Mouse (Mus musculus) gastrocnemius, adult 18-20 months (tissue): ENCODE results near the gene Pgam2. TPM values are rescaled to one million over a fixed set of nuclear protein-coding genes. Genes with fewer than 3 reads are reported as not detected.

Source experiments
- DNase-seq: peaks from one replicate; pipeline ENCODE4 v3.0.0; 2021; ENCODE audit warnings: low spot score
- long read RNA-seq, 2 experiments: library from polyadenylated mRNA; stranded (forward); transcript quantifications; one replicate each; pipeline ENCODE4 v2.0.0; 2021
- total RNA-seq, 2 experiments: library from RNA; stranded (reverse); gene quantifications; 2 replicates each; pipeline ENCODE4 v1.2.3; 2021

The Pgam2 gene
- 1,000 to 10,000 TPM; 2,496 to 2,633 TPM for total RNA-seq
- long read RNA-seq, experiment 1, transcript Pgam2-201 (3 exons, 840 nt), result major isoform, 3,807 of 4,257 reads
- long read RNA-seq, experiment 1, partial matches to known transcripts, result 430 of 4,257 reads
- long read RNA-seq, experiment 1, other reads (novel, unspliced or antisense), result 20 of 4,257 reads
- long read RNA-seq, experiment 2, transcript Pgam2-201 (3 exons, 840 nt), result major isoform, 2,134 of 2,399 reads
- long read RNA-seq, experiment 2, partial matches to known transcripts, result 262 of 2,399 reads
- long read RNA-seq, experiment 2, other reads (novel, unspliced or antisense), result 3 of 2,399 reads

GRCm38 (mm10) chr11:5803551-5803981 lies at the start of gene Pgam2:
TSS of gene Pgam2 (minus strand) at chr11:5803733.
- DNase-seq, result peak; percentile 83

- DNase-seq, result peak; percentile 64
Observed at GRCm38 (mm10) chr11:5852314-5852713, 48.8 kb upstream of the Pgam2 start.

GRCm38 (mm10) chr11:5851021-5851736 lies 47.6 kb upstream of the Pgam2 start:
- no peak for DNase-seq

GRCm38 (mm10) chr11:5850452-5850851 lies 46.9 kb upstream of the Pgam2 start:
- DNase-seq, result no peak

- DNase-seq, result no peak
Observed at GRCm38 (mm10) chr11:5849316-5849715, 45.8 kb upstream of the Pgam2 start.

GRCm38 (mm10) chr11:5848741-5849140 lies 45.2 kb upstream of the Pgam2 start:
- peak; percentile 63 for DNase-seq

- peak; percentile 45 for DNase-seq
Observed at GRCm38 (mm10) chr11:5846639-5847345, 43.3 kb upstream of the Pgam2 start.

- no peak for DNase-seq
Observed at GRCm38 (mm10) chr11:5843131-5843530, 39.6 kb upstream of the Pgam2 start.

GRCm38 (mm10) chr11:5841751-5842150 lies 38.2 kb upstream of the Pgam2 start:
- no peak for DNase-seq

- no peak for DNase-seq
Observed at GRCm38 (mm10) chr11:5840346-5840745, 36.8 kb upstream of the Pgam2 start.

GRCm38 (mm10) chr11:5837251-5838246 lies 34.0 kb upstream of the Pgam2 start, which contains the start of gene Polm:
TSS of gene Polm (minus strand) at chr11:5838016.
- DNase-seq, result peak; percentile 95

- peak; percentile 50 for DNase-seq
Observed at GRCm38 (mm10) chr11:5836126-5836525, 32.6 kb upstream of the Pgam2 start.

- no peak for DNase-seq
Observed at GRCm38 (mm10) chr11:5835057-5835456, 31.5 kb upstream of the Pgam2 start.

GRCm38 (mm10) chr11:5834506-5834905 lies 31.0 kb upstream of the Pgam2 start:
- peak; percentile 42 for DNase-seq

- DNase-seq, result no peak
Observed at GRCm38 (mm10) chr11:5829327-5829726, 25.8 kb upstream of the Pgam2 start.

- DNase-seq, result no peak
Observed at GRCm38 (mm10) chr11:5828509-5829191, 25.1 kb upstream of the Pgam2 start.

- DNase-seq, result no peak
Observed at GRCm38 (mm10) chr11:5827931-5828330, 24.4 kb upstream of the Pgam2 start.

GRCm38 (mm10) chr11:5825432-5825831 lies 21.9 kb upstream of the Pgam2 start:
- no peak for DNase-seq

- no peak for DNase-seq
Observed at GRCm38 (mm10) chr11:5819223-5819622, 15.7 kb upstream of the Pgam2 start.

- no peak for DNase-seq
Observed at GRCm38 (mm10) chr11:5813381-5813780, 9.8 kb upstream of the Pgam2 start.
